Mouse (Mus musculus): ENCODE data around the gene Fmnl3.

DNA sequence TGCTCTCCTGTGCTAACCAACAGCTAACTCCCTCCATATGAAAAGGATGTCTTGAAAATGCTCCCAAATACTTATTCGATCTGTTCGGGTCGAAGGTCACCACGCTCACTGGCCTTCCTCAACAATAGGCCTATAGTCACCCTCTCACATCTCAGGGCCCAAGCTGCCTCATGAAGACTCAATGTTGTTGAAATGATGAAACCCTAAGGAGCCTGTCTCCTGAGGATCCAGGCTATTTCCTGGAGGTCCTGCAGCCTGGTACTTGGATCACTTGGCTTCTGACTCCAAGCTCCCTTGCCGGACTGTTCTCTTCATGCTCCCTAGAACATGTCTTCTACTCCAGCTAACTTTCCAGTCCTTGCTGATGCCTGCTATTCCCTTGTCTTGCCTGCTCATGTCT, 38.9 kb downstream of the Fmnl3 start:
- no peak for TF ChIP-seq CTCF (conservative IDR thresholded peaks at IDR 0.05; ENCODE audit: low read length)
- TF ChIP-seq NANOG (IDR thresholded peaks at IDR 0.05; ENCODE audit: borderline replicate concordance, low read length): no peak
